Mouse (Mus musculus): ENCODE results near the gene Clcn3.

GRCm38 (mm10) chr8:60963931-60964330 lies 19.2 kb downstream of the Clcn3 start:
- TF ChIP-seq GATA1 (IDR thresholded peaks at IDR 0.05; ENCODE audit: borderline replicate concordance, low read length) (no peak), FLI1 (IDR thresholded peaks at IDR 0.05; ENCODE audit: low read length) (no peak)

Measured in megakaryocyte, embryonic 14.5 days (primary cell).